Mouse (Mus musculus): Measurements from ENCODE around the gene Tnfrsf17.

DNA sequence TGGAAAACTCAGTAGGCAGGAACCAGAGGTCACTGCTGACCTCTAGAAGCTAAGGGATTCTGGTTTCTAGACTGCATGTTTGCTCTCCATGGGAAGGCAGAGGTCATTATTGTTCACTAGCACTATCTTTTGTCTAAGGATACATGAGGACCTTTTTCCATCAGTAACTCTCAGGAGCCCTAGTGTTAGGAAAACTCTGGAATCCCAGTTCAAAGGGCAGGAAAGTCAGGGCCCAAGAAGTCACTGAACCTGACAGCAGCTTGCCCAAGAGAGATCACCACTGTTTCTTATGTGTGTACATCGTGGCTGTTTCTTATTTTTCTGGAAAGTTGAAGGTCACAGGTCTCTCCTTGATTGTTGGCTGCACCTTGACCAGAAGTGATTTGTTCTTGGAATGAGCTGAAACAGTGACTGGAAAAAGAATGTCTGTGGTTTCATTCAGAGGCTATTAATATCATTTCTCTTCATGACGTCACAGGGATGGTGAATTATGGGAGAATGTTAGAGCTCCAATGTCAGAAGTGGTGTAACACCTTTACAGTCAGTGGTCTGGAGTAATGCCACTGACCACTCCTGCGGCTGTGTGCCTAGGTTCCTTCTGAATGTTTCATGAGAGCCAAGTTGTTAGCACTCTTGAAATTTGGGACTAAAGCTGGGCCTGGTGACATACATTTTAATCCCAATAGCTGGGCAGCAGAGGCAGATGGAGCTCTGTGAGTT, 16.6 kb downstream of the Tnfrsf17 start:
- TF ChIP-seq CTCF (IDR thresholded peaks at IDR 0.05; ENCODE audit: extremely low read depth, insufficient read depth, insufficient read length, insufficient replicate concordance) (no peak), POLR2A (IDR thresholded peaks at IDR 0.05; ENCODE audit: low read depth, low read length) (no peak)

All from spleen, adult 2 months (tissue).